ENCODE assay signal across 8 mouse cellular contexts in the genomic region with DNA sequence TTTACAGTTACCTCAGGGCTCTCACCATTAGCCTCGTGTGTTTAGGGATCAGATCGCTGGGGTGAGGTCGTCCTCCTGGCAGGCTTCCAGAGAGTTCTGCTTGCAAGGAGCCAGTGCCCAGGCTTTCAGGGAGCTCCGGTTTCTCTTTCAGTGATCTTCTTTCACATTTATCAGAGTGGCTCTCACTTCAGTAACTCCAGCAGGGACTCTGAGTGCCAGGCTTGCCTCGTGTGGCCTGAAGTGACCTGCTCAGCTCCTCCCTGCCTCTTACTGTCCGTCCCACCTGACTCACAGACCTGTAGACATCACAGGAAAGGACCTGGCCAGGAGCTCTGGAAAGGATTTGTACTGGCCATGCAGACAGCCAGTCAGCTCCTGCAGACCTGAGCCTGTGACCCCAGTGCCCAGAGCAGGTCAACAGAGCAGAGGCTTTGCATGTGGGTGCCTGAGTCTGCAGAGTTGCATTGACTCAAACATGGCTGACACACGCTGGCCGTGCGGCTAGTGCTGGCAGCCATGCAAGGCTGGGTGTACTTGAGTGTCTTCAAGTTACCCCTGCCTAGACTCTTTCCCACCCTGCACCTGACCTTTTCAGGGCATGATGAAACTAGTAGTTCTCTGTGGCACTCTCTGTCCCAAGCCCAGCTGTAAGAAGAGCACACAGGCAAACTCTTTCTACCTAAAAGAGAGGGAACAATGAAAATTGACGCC.
DNase-seq lines count a peak whose midpoint lies in the region; ATAC-seq and TF ChIP-seq lines count a peak whose summit lies in the region.

No protein-coding gene starts in this region.

- 0 out of 2 replicates have a peak, but pooled peaks cover 5% of the 10 kb centered on the region for H3K36me3 ChIP-seq in hindbrain, embryonic 10.5 days
- H3K36me3 ChIP-seq in hindbrain, embryonic 11.5 days (ENCODE audit: control insufficient read depth, insufficient read depth, low read length), result no peaks in the 10 kb centered on the region
- H3K36me3 ChIP-seq in forebrain, postnatal 0 days (ENCODE audit: insufficient read depth), result no peaks in the 10 kb centered on the region
- 0 out of 2 replicates have a peak, but pooled peaks cover 2% of the 10 kb centered on the region for H3K36me3 ChIP-seq in lung, embryonic 16.5 days (ENCODE audit: control insufficient read depth, insufficient read depth, low read length)

- no peaks in the 10 kb centered on the region for H3K27me3 ChIP-seq in hindbrain, embryonic 10.5 days (ENCODE audit: insufficient read depth, poor library complexity, severe bottlenecking)
- H3K27me3 ChIP-seq in hindbrain, embryonic 11.5 days (ENCODE audit: control insufficient read depth, insufficient read depth, low read length), result no peaks in the 10 kb centered on the region
- H3K27me3 ChIP-seq in forebrain, postnatal 0 days (ENCODE audit: insufficient read depth, low read length), result no peaks in the 10 kb centered on the region
- H3K27me3 ChIP-seq in lung, embryonic 16.5 days (ENCODE audit: control insufficient read depth, insufficient read depth, low read depth, low read length), result no peaks in the 10 kb centered on the region

- no peak for ATAC-seq in hindbrain, embryonic 11.5 days (ENCODE audit: low FRiP score)
- no peak for ATAC-seq in forebrain, postnatal 0 days
- ATAC-seq in lung, embryonic 16.5 days (ENCODE audit: low read depth), result peak; percentile 13; the same call in 1 of the 2 replicates
- ATAC-seq in activated CD4-positive, CD25-positive, alpha-beta regulatory T cell, adult 4 months, result no peak

- no peak overlapping the region for H3K4me3 ChIP-seq in hindbrain, embryonic 10.5 days
- no peak overlapping the region for H3K4me3 ChIP-seq in hindbrain, embryonic 11.5 days (ENCODE audit: low read depth, low read length)
- no peak overlapping the region for H3K4me3 ChIP-seq in forebrain, postnatal 0 days (ENCODE audit: low read depth, low read length)
- H3K4me3 ChIP-seq in lung, embryonic 16.5 days (ENCODE audit: low read length), result no peak overlapping the region

- DNase-seq in hindbrain, embryonic 10.5 days (ENCODE audit: low spot score), result no peak
- no peak for DNase-seq in hindbrain, embryonic 11.5 days (ENCODE audit: low spot score)
- DNase-seq in forebrain, postnatal 0 days, result no peak
- peak; percentile 72 for DNase-seq in kidney, adult 9 months
- no peak for DNase-seq in frontal cortex, adult 2 months (ENCODE audit: extremely low spot score in 1 of 2, low spot score in 1 of 2)
- DNase-seq in embryo, embryonic 9.5 days (ENCODE audit: extremely low spot score), result no peak

- 68% methylated on average over 10 of the region's 10 CpGs for WGBS in hindbrain, embryonic 10.5 days
- 65% methylated on average over 10 of the region's 10 CpGs for WGBS in hindbrain, embryonic 11.5 days
- 46% methylated on average over 10 of the region's 10 CpGs for WGBS in forebrain, postnatal 0 days
- 39% methylated on average over 10 of the region's 10 CpGs for WGBS in lung, embryonic 16.5 days

- H3K27ac ChIP-seq in hindbrain, embryonic 10.5 days, result peak overlapping the region; percentile 68
- H3K27ac ChIP-seq in hindbrain, embryonic 11.5 days (ENCODE audit: low read depth, low read length), result no peak overlapping the region
- H3K27ac ChIP-seq in forebrain, postnatal 0 days (ENCODE audit: low read depth, low read length), result peak overlapping the region; percentile 67
- peak overlapping the region; percentile 83 for H3K27ac ChIP-seq in lung, embryonic 16.5 days (ENCODE audit: low read length)

- no peaks in the 10 kb centered on the region for H3K9me3 ChIP-seq in hindbrain, embryonic 10.5 days
- H3K9me3 ChIP-seq in hindbrain, embryonic 11.5 days (ENCODE audit: control insufficient read depth, low read length), result no peaks in the 10 kb centered on the region
- H3K9me3 ChIP-seq in forebrain, postnatal 0 days (ENCODE audit: low read length), result no peaks in the 10 kb centered on the region
- no peaks in the 10 kb centered on the region for H3K9me3 ChIP-seq in lung, embryonic 16.5 days (ENCODE audit: control insufficient read depth, low read length)

- H3K4me1 ChIP-seq in hindbrain, embryonic 10.5 days (replicated peaks), result peaks cover 42% of the 10 kb centered on the region
- H3K4me1 ChIP-seq in hindbrain, embryonic 11.5 days (replicated peaks; ENCODE audit: control insufficient read depth, insufficient read depth, low read length), result no peaks in the 10 kb centered on the region; the same call in 1 of the 2 replicates
- H3K4me1 ChIP-seq in forebrain, postnatal 0 days (ENCODE audit: insufficient read depth), result peaks cover 29% of the 10 kb centered on the region
- H3K4me1 ChIP-seq in lung, embryonic 16.5 days (replicated peaks; ENCODE audit: control insufficient read depth, insufficient read depth, low read length), result peaks cover 49% of the 10 kb centered on the region

- no peak overlapping the region for H3K4me2 ChIP-seq in hindbrain, embryonic 11.5 days (replicated peaks; ENCODE audit: low read depth, low read length)
- no peak overlapping the region for H3K4me2 ChIP-seq in forebrain, postnatal 0 days (ENCODE audit: low read depth)
- peak overlapping the region; percentile 8; the same call in 1 of the 2 replicates for H3K4me2 ChIP-seq in lung, embryonic 16.5 days (ENCODE audit: low read depth, low read length)

- H3K9ac ChIP-seq in hindbrain, embryonic 11.5 days (ENCODE audit: low read depth, low read length), result no peak overlapping the region
- no peak overlapping the region for H3K9ac ChIP-seq in forebrain, postnatal 0 days
- H3K9ac ChIP-seq in lung, embryonic 16.5 days (ENCODE audit: low read length), result peak overlapping the region; percentile 28; the same call in 1 of the 2 replicates

- no peak for TF ChIP-seq CTCF in forebrain, postnatal 0 days (IDR thresholded peaks at IDR 0.05; ENCODE audit: low read depth)
